Mouse (Mus musculus): ENCODE data around the gene Fbxw21.

The Fbxw21 gene

DNA sequence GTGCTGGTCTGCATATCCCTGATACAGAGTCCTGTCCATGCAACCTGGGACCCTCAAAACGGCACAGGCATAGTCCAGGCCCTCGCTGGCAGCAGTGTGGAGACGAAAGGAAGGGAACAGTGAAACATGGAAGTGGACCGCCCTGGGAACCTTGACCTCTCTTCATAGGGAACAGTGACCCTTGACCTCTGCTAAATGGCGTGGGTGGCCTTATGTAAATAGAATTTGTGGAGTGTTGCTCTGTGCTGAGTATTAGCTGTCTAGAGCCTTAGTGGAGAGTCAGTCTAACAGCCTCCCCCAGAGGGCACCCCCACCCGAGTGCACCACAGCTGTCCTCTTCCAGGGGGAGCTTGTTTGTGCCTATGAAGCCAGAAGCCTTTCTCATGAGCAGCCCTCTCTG is 69.0 kb downstream of the Fbxw21 start:
- DNase-seq (ENCODE audit: extremely low read depth, insufficient read length, low spot score), result no peak

DNA sequence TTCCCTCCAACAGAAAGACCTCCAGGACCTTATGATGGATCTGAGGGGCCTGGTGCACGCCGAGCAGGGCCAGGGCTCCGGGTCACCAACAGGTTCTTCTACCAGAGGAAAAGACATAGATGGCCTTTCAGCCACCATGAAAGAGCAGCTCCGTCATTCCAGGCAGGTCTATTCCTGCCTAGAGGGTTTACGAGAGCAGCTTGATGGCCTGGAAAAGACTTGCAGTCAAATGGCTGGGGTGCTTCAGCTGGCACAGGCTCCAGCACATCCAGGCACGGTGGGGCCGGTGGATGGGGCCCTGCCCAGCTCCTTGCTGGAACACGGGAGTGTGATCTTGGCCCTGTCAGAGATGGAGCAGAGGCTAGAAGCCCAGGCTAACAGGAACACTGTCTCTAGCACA is 70.0 kb downstream of the Fbxw21 start:
- no peak for DNase-seq (ENCODE audit: extremely low read depth, insufficient read length, low spot score)

DNA sequence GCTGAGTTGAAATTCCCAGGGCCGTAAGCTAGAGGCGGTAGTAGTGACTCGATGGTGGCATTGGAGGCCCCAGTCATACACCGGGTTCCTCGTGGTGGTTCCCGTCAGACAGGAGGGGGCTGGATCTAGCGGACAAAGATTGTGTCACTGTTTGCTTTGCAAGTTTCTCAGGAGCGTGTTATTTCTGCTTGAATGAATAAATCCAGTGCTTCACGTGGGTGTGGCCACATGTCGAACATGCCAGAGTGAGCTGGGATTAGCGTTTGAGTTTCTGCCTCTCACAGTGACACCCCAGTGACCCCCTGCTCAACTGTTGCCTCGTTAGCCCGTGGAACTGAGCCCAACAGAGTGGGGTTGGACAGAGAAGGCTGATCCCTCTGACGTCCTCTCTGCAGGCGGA is 71.4 kb downstream of the Fbxw21 start:
- DNase-seq (ENCODE audit: extremely low read depth, insufficient read length, low spot score), result no peak
